Mouse (Mus musculus): ENCODE results near the gene Disc1. TPM values are rescaled to one million over a fixed set of nuclear protein-coding genes. Genes with fewer than 3 reads are reported as not detected.

Disc1 gene
- total and polyA plus RNA-seq, 3 experiments = 0.75 to 2.2 TPM; not detected in 1

- Histone ChIP-seq H3K9ac (ENCODE audit: control insufficient read depth, low read depth, low read length, poor library complexity, severe bottlenecking) (no peak overlapping the region), H3K4me1 (ENCODE audit: control insufficient read depth in 1 of 2, insufficient read depth in 2 of 2, low read length in 2 of 2) (no peaks in the 10 kb centered on the region), H3K36me3 (ENCODE audit: control insufficient read depth in 1 of 2, insufficient read depth in 2 of 2, low read length in 2 of 2) (no peaks in the 10 kb centered on the region), H3K79me2 (ENCODE audit: control insufficient read depth, insufficient read depth, low read length, poor library complexity) (no peaks in the 10 kb centered on the region), H3K9me3 (replicated peaks; ENCODE audit: insufficient read depth, low read length) (no peaks in the 10 kb centered on the region), H3K27ac (ENCODE audit: control insufficient read depth, low read depth, low read length) (no peak overlapping the region), H3K4me3 (ENCODE audit: control insufficient read depth in 1 of 2, insufficient read depth in 1 of 2, low read depth in 2 of 2, low read length in 2 of 2) (no peak overlapping the region), H3K27me3 (ENCODE audit: control insufficient read depth in 1 of 2, insufficient read depth in 2 of 2, low read length in 2 of 2) (no peaks in the 10 kb centered on the region)
- TF ChIP-seq TCF12 (IDR thresholded peaks at IDR 0.05; ENCODE audit: low read depth, low read length) = no peak
- no peak for TF ChIP-seq ETS1 (IDR thresholded peaks at IDR 0.05; ENCODE audit: low read depth, low read length)
- TF ChIP-seq UBTF (IDR thresholded peaks at IDR 0.05; ENCODE audit: borderline replicate concordance, insufficient read depth, low read depth, low read length) = no peak
- TF ChIP-seq ZC3H11A (IDR thresholded peaks at IDR 0.05; ENCODE audit: low read depth, low read length) = no peak
- no peak for TF ChIP-seq MAFK (IDR thresholded peaks at IDR 0.05; ENCODE audit: borderline replicate concordance, low read depth, low read length)
- TF ChIP-seq NRF1 (IDR thresholded peaks at IDR 0.05; ENCODE audit: insufficient read depth, low read depth, low read length, poor library complexity, severe bottlenecking) = no peak
- TF ChIP-seq SMC3 (IDR thresholded peaks at IDR 0.05; ENCODE audit: low read depth, low read length) = no peak
- no peak for TF ChIP-seq JUND (IDR thresholded peaks at IDR 0.05; ENCODE audit: low read depth, low read length)
- TF ChIP-seq MYB (IDR thresholded peaks at IDR 0.05; ENCODE audit: low read depth, low read length) = no peak
- TF ChIP-seq RAD21 (IDR thresholded peaks at IDR 0.05; ENCODE audit: low read depth, low read length) = no peak
- no peak for TF ChIP-seq E2F4 (IDR thresholded peaks at IDR 0.05; ENCODE audit: borderline replicate concordance, low read depth, low read length)
- no peak for TF ChIP-seq USF2 (IDR thresholded peaks at IDR 0.05; ENCODE audit: borderline replicate concordance in 1 of 2, insufficient read depth in 1 of 2, low read depth in 1 of 2, low read length in 2 of 2)
- no peak for TF ChIP-seq POLR2A (IDR thresholded peaks at IDR 0.05; ENCODE audit: control insufficient read depth in 1 of 2, insufficient read depth in 1 of 2, low read depth in 1 of 2, low read length in 2 of 2, poor library complexity in 1 of 2)
- TF ChIP-seq RCOR1 (IDR thresholded peaks at IDR 0.05; ENCODE audit: low read depth, low read length) = no peak
- TF ChIP-seq MXI1 (IDR thresholded peaks at IDR 0.05; ENCODE audit: low read depth, low read length) = no peak
- no peak for DNase-seq (ENCODE audit: low read depth, low spot score)
Observed at GRCm38 (mm10) chr8:125195121-125195520, 141.1 kb downstream of the Disc1 start.

- TF ChIP-seq HCFC1 (IDR thresholded peaks at IDR 0.05; ENCODE audit: low read depth, low read length) = no peak
- no peak overlapping the region for H3K9ac ChIP-seq (ENCODE audit: control insufficient read depth, low read depth, low read length, poor library complexity, severe bottlenecking)
- H3K9me3 ChIP-seq (replicated peaks; ENCODE audit: insufficient read depth, low read length) = no peaks in the 10 kb centered on the region
- no peak overlapping the region for H3K4me3 ChIP-seq (ENCODE audit: control insufficient read depth in 1 of 2, insufficient read depth in 1 of 2, low read depth in 2 of 2, low read length in 2 of 2)
- no peak for DNase-seq (ENCODE audit: low read depth, low spot score)
- no peak overlapping the region for H3K27ac ChIP-seq (ENCODE audit: control insufficient read depth, low read depth, low read length)
- no peaks in the 10 kb centered on the region for H3K4me1 ChIP-seq (ENCODE audit: control insufficient read depth in 1 of 2, insufficient read depth in 2 of 2, low read length in 2 of 2)
- H3K79me2 ChIP-seq (ENCODE audit: control insufficient read depth, insufficient read depth, low read length, poor library complexity) = no peaks in the 10 kb centered on the region
- H3K27me3 ChIP-seq (ENCODE audit: control insufficient read depth in 1 of 2, insufficient read depth in 2 of 2, low read length in 2 of 2) = no peaks in the 10 kb centered on the region
- no peaks in the 10 kb centered on the region for H3K36me3 ChIP-seq (ENCODE audit: control insufficient read depth in 1 of 2, insufficient read depth in 2 of 2, low read length in 2 of 2)
Observed at GRCm38 (mm10) chr8:125196573-125197094, 142.6 kb downstream of the Disc1 start.
